Mouse (Mus musculus) G1E (cell line): ENCODE measurements around the gene Tnks1bp1.

Source experiments
- CTCF ChIP-seq: IDR thresholded peaks from 2 replicates; pipeline ENCODE4 v1.5.1; 2012; ENCODE audit warnings: low read depth, low read length, inconsistent platforms, mixed read lengths
- GATA1 ChIP-seq: IDR thresholded peaks from 2 replicates; pipeline ENCODE4 v1.6.1; 2012; ENCODE audit warnings: borderline replicate concordance, low read length, inconsistent platforms, mixed read lengths
- GATA2 ChIP-seq: IDR thresholded peaks from 2 replicates; pipeline ENCODE4 v1.6.1; 2012; ENCODE audit warnings: low read depth, low read length, inconsistent platforms, borderline replicate concordance
- POLR2AphosphoS5 ChIP-seq: IDR thresholded peaks from 2 replicates; pipeline ENCODE4 v1.6.1; 2012; ENCODE audit warnings: low read depth, low read length, inconsistent platforms; ENCODE audit not compliant: insufficient replicate concordance
- TAL1 ChIP-seq: conservative IDR thresholded peaks from 2 replicates; pipeline ENCODE4 v1.6.1; 2012; ENCODE audit warnings: low read depth, low read length, inconsistent platforms, mixed read lengths

DNA sequence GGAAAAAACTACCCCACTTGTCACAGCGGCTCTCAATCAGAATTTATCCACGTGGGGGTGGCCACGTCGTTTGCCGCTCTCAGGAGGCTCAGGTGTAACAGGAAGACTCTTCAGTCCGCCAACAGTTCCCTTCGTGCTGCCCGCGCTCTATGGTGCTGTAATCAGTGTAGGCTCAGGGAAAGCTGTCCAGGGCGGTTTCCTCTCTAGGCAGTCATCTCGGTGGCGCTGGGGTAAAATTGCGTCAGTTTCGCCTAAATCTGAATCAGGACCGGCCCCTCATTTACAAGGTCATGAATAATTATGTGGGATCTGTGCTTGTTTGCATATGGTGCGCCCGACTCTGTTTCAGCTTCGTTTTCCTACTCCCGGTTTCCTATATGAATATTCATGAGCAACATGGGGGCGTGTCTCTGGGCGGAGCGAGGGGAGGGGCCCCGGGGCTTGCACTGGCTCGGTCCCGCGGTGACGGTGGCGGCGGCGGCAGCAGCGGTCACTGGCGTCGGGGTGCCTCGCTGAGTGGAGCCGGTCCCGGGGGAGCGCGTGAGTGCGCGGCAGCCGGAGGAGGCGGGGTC is at the start of gene Tnks1bp1:
- TF ChIP-seq CTCF (no peak), GATA1 (no peak), GATA2 (no peak), POLR2AphosphoS5 (no peak), TAL1 (no peak)
